Mouse (Mus musculus): ENCODE results near the gene Prss50. TPM values are rescaled to one million over a fixed set of nuclear protein-coding genes. Genes with fewer than 3 reads are reported as not detected.

Prss50 gene
- total RNA-seq, 1 experiment = 69.3 TPM

DNA sequence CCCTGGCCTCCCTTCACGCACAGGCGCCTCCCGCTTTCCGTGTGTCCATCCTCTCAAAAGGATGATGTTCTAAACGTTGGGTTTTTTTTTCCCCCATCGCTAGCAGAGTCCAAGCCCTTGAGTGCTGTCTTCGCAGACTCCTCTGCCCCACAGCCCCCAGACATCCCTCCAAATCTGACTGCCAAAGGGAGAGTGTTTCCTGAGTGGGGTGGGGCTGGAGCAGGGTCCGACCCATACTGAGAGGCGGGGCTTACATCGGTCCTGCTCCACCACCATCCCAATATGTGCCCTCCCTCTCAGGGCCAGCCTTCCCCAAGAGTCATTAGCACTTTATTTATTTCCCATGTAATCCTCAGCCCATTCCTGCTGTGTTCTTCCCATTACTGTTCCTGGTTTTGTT lies 22.8 kb upstream of the Prss50 start:
- Histone ChIP-seq H3K36me3 (ENCODE audit: control insufficient read depth, insufficient read depth, low read length, poor library complexity, severe bottlenecking) (no peaks in the 10 kb centered on the region), H3K9ac (ENCODE audit: insufficient read depth, low read depth, low read length, poor library complexity, severe bottlenecking) (peak overlapping the region; percentile 24), H3K4me3 (ENCODE audit: insufficient read depth in 1 of 2, low read depth in 1 of 2, low read length in 2 of 2, poor library complexity in 1 of 2, severe bottlenecking in 1 of 2) (peak overlapping the region; percentile 43 to 53), H3K4me1 (ENCODE audit: control insufficient read depth in 2 of 2, insufficient read depth in 2 of 2, low read length in 2 of 2, poor library complexity in 1 of 2) (peaks cover 2 to 11% of the 10 kb centered on the region in 2 experiments; a peak in 2 of 4 replicates), H3K9me3 (ENCODE audit: control insufficient read depth, insufficient read depth, low read depth, low read length) (no peaks in the 10 kb centered on the region), H3K27ac (ENCODE audit: insufficient read depth, low read depth, low read length, poor library complexity, severe bottlenecking) (no peak overlapping the region)
- TF ChIP-seq ZNF384 (IDR thresholded peaks at IDR 0.05; ENCODE audit: low read depth, low read length) = peak; percentile 59; the same call in 1 of the 2 replicates
- TF ChIP-seq HCFC1 (IDR thresholded peaks at IDR 0.05; ENCODE audit: borderline replicate concordance, insufficient read depth, low read length) = no peak
- TF ChIP-seq ZC3H11A (IDR thresholded peaks at IDR 0.05; ENCODE audit: borderline replicate concordance, low read depth, low read length) = no peak
- no peak for TF ChIP-seq CHD2 (IDR thresholded peaks at IDR 0.05; ENCODE audit: low read depth, low read length)
- in situ Hi-C loops (cut with MboI; ENCODE audit: low sequenced_read_pairs in 2 of 2, unreplicated experiment in 2 of 2) = no loop called here
- DNase-seq (ENCODE audit: low read depth, low spot score) = no peak

GRCm38 (mm10) chr9:110836112-110836511 lies 21.7 kb upstream of the Prss50 start:
- Histone ChIP-seq H3K27ac (ENCODE audit: insufficient read depth, low read depth, low read length, poor library complexity, severe bottlenecking) (no peak overlapping the region), H3K9ac (ENCODE audit: insufficient read depth, low read depth, low read length, poor library complexity, severe bottlenecking) (no peak overlapping the region), H3K36me3 (ENCODE audit: control insufficient read depth, insufficient read depth, low read length, poor library complexity, severe bottlenecking) (no peaks in the 10 kb centered on the region), H3K4me3 (ENCODE audit: insufficient read depth in 1 of 2, low read depth in 1 of 2, low read length in 2 of 2, poor library complexity in 1 of 2, severe bottlenecking in 1 of 2) (no peak overlapping the region), H3K4me1 (ENCODE audit: control insufficient read depth in 2 of 2, insufficient read depth in 2 of 2, low read length in 2 of 2, poor library complexity in 1 of 2) (peaks cover 2 to 11% of the 10 kb centered on the region in 2 experiments; a peak in 2 of 4 replicates), H3K9me3 (ENCODE audit: control insufficient read depth, insufficient read depth, low read depth, low read length) (no peaks in the 10 kb centered on the region)
- no peak for TF ChIP-seq MAFK (IDR thresholded peaks at IDR 0.05; ENCODE audit: insufficient read depth, low read depth, low read length)
- TF ChIP-seq CHD2 (IDR thresholded peaks at IDR 0.05; ENCODE audit: low read depth, low read length) = no peak
- no peak for TF ChIP-seq ZNF384 (IDR thresholded peaks at IDR 0.05; ENCODE audit: low read depth, low read length)
- no peak for TF ChIP-seq HCFC1 (IDR thresholded peaks at IDR 0.05; ENCODE audit: borderline replicate concordance, insufficient read depth, low read length)
- TF ChIP-seq ZC3H11A (IDR thresholded peaks at IDR 0.05; ENCODE audit: borderline replicate concordance, low read depth, low read length) = no peak
- in situ Hi-C loops (cut with MboI; ENCODE audit: low sequenced_read_pairs in 2 of 2, unreplicated experiment in 2 of 2) = no loop called here
- no peak for DNase-seq (ENCODE audit: low read depth, low spot score)

DNA sequence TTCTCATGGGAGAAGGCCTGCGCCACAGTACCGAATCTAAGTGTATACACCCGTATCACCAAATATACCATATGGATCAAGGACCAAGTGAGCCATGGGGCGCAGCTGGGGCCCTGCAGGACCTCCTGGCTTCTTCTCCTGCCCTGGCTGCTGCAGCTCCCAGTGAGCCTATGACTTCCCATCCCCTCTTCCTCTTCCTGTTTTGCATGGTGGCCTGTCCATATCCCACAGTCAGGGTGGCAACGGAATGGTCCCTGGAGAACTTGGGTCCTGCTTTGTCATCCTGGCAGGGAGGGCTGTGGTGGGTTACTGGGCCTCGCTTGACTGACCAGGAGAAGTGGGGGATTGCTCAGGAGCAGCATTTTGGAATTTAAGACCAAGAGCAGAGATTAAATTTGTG lies 16.9 kb upstream of the Prss50 start:
- DNase-seq (ENCODE audit: low read depth, low spot score) = no peak
- H3K4me1 ChIP-seq (ENCODE audit: control insufficient read depth in 2 of 2, insufficient read depth in 2 of 2, low read length in 2 of 2, poor library complexity in 1 of 2) = no peaks in the 10 kb centered on the region; a peak in 1 of 4 replicates
- no peak overlapping the region for H3K4me3 ChIP-seq (ENCODE audit: insufficient read depth in 1 of 2, low read depth in 1 of 2, low read length in 2 of 2, poor library complexity in 1 of 2, severe bottlenecking in 1 of 2)
- H3K9ac ChIP-seq (ENCODE audit: insufficient read depth, low read depth, low read length, poor library complexity, severe bottlenecking) = no peak overlapping the region
- H3K27ac ChIP-seq (ENCODE audit: insufficient read depth, low read depth, low read length, poor library complexity, severe bottlenecking) = no peak overlapping the region
- H3K9me3 ChIP-seq (ENCODE audit: control insufficient read depth, insufficient read depth, low read depth, low read length) = no peaks in the 10 kb centered on the region
- in situ Hi-C loops (cut with MboI; ENCODE audit: low sequenced_read_pairs in 2 of 2, unreplicated experiment in 2 of 2) = no loop called here
- TF ChIP-seq CHD2 (IDR thresholded peaks at IDR 0.05; ENCODE audit: low read depth, low read length) (no peak), MAFK (IDR thresholded peaks at IDR 0.05; ENCODE audit: insufficient read depth, low read depth, low read length) (no peak), ZNF384 (IDR thresholded peaks at IDR 0.05; ENCODE audit: low read depth, low read length) (no peak), HCFC1 (IDR thresholded peaks at IDR 0.05; ENCODE audit: borderline replicate concordance, insufficient read depth, low read length) (no peak), ZC3H11A (IDR thresholded peaks at IDR 0.05; ENCODE audit: borderline replicate concordance, low read depth, low read length) (no peak)
- no peaks in the 10 kb centered on the region for H3K36me3 ChIP-seq (ENCODE audit: control insufficient read depth, insufficient read depth, low read length, poor library complexity, severe bottlenecking)

GRCm38 (mm10) chr9:110841438-110841837 lies 16.3 kb upstream of the Prss50 start:
- H3K9me3 ChIP-seq (ENCODE audit: control insufficient read depth, insufficient read depth, low read depth, low read length) = no peaks in the 10 kb centered on the region
- no peak overlapping the region for H3K9ac ChIP-seq (ENCODE audit: insufficient read depth, low read depth, low read length, poor library complexity, severe bottlenecking)
- H3K4me3 ChIP-seq (ENCODE audit: insufficient read depth in 1 of 2, low read depth in 1 of 2, low read length in 2 of 2, poor library complexity in 1 of 2, severe bottlenecking in 1 of 2) = no peak overlapping the region
- no peak overlapping the region for H3K27ac ChIP-seq (ENCODE audit: insufficient read depth, low read depth, low read length, poor library complexity, severe bottlenecking)
- in situ Hi-C loops (cut with MboI; ENCODE audit: low sequenced_read_pairs in 2 of 2, unreplicated experiment in 2 of 2) = no loop called here
- no peaks in the 10 kb centered on the region for H3K36me3 ChIP-seq (ENCODE audit: control insufficient read depth, insufficient read depth, low read length, poor library complexity, severe bottlenecking)
- TF ChIP-seq ZC3H11A (IDR thresholded peaks at IDR 0.05; ENCODE audit: borderline replicate concordance, low read depth, low read length) (no peak), ZNF384 (IDR thresholded peaks at IDR 0.05; ENCODE audit: low read depth, low read length) (no peak), MAFK (IDR thresholded peaks at IDR 0.05; ENCODE audit: insufficient read depth, low read depth, low read length) (no peak), HCFC1 (IDR thresholded peaks at IDR 0.05; ENCODE audit: borderline replicate concordance, insufficient read depth, low read length) (no peak), CHD2 (IDR thresholded peaks at IDR 0.05; ENCODE audit: low read depth, low read length) (no peak)
- no peak for DNase-seq (ENCODE audit: low read depth, low spot score)
- no peaks in the 10 kb centered on the region; a peak in 1 of 4 replicates for H3K4me1 ChIP-seq (ENCODE audit: control insufficient read depth in 2 of 2, insufficient read depth in 2 of 2, low read length in 2 of 2, poor library complexity in 1 of 2)

GRCm38 (mm10) chr9:110844206-110844605 lies 13.6 kb upstream of the Prss50 start, which contains the start of gene Prss46:
TSS of gene Prss46 (plus strand) at chr9:110844506.
- no peak within 1 kb of the TSS for H3K9ac ChIP-seq (ENCODE audit: insufficient read depth, low read depth, low read length, poor library complexity, severe bottlenecking)
- H3K27ac ChIP-seq (ENCODE audit: insufficient read depth, low read depth, low read length, poor library complexity, severe bottlenecking) = no peak within 1 kb of the TSS
- TF ChIP-seq ZC3H11A (IDR thresholded peaks at IDR 0.05; ENCODE audit: borderline replicate concordance, low read depth, low read length) (no peak), CHD2 (IDR thresholded peaks at IDR 0.05; ENCODE audit: low read depth, low read length) (no peak), MAFK (IDR thresholded peaks at IDR 0.05; ENCODE audit: insufficient read depth, low read depth, low read length) (no peak), HCFC1 (IDR thresholded peaks at IDR 0.05; ENCODE audit: borderline replicate concordance, insufficient read depth, low read length) (no peak), ZNF384 (IDR thresholded peaks at IDR 0.05; ENCODE audit: low read depth, low read length) (no peak)
- in situ Hi-C loops (cut with MboI; ENCODE audit: low sequenced_read_pairs in 2 of 2, unreplicated experiment in 2 of 2) = no loop called here
- DNase-seq (ENCODE audit: low read depth, low spot score) = no peak
- no peaks in the 10 kb centered on the region for H3K4me1 ChIP-seq (ENCODE audit: control insufficient read depth in 2 of 2, insufficient read depth in 2 of 2, low read length in 2 of 2, poor library complexity in 1 of 2)
- no peak within 1 kb of the TSS for H3K4me3 ChIP-seq (ENCODE audit: insufficient read depth in 1 of 2, low read depth in 1 of 2, low read length in 2 of 2, poor library complexity in 1 of 2, severe bottlenecking in 1 of 2)
- no peaks in the 10 kb centered on the region for H3K9me3 ChIP-seq (ENCODE audit: control insufficient read depth, insufficient read depth, low read depth, low read length)
- H3K36me3 ChIP-seq (ENCODE audit: control insufficient read depth, insufficient read depth, low read length, poor library complexity, severe bottlenecking) = no peaks in the 10 kb centered on the region

All from ES-E14 (cell line).